Mouse (Mus musculus) layer of hippocampus, adult 9-11 months (tissue): ENCODE measurements around the gene Slc18a2.

Experiments used
- DNase-seq: peaks from one replicate; pipeline ENCODE4 v3.0.0; 2022

Gene Slc18a2

GRCm38 (mm10) chr19:59260718-59261442 is at the start of gene Slc18a2:
Gene Slc18a2, plus strand, starts transcription at chr19:59260896.
- no peak for DNase-seq

GRCm38 (mm10) chr19:59216891-59217290 is 43.8 kb upstream of the Slc18a2 start:
- no peak for DNase-seq

GRCm38 (mm10) chr19:59218991-59219390 is 41.7 kb upstream of the Slc18a2 start, which contains the start of gene Kcnk18:
Gene Kcnk18, plus strand, starts transcription at chr19:59219214.
- no peak for DNase-seq

GRCm38 (mm10) chr19:59221131-59221530 is 39.6 kb upstream of the Slc18a2 start:
- DNase-seq = no peak

- no peak for DNase-seq
These were observed 32.3 kb upstream of the Slc18a2 start for GRCm38 (mm10) chr19:59228376-59228775.

- no peak for DNase-seq
These were observed 27.9 kb upstream of the Slc18a2 start for GRCm38 (mm10) chr19:59232786-59233185.

- DNase-seq = no peak
These were observed 25.7 kb upstream of the Slc18a2 start for GRCm38 (mm10) chr19:59235001-59235400.

- DNase-seq = no peak
These were observed 24.6 kb upstream of the Slc18a2 start for GRCm38 (mm10) chr19:59236046-59236445.

GRCm38 (mm10) chr19:59238630-59239029 is 22.1 kb upstream of the Slc18a2 start:
- DNase-seq = no peak

- peak; percentile 44 for DNase-seq
These were observed 21.4 kb upstream of the Slc18a2 start for GRCm38 (mm10) chr19:59239124-59239817.

- no peak for DNase-seq
These were observed 18.7 kb upstream of the Slc18a2 start for GRCm38 (mm10) chr19:59241987-59242386.

GRCm38 (mm10) chr19:59243057-59243456 is 17.6 kb upstream of the Slc18a2 start:
- DNase-seq = no peak

- DNase-seq = no peak
These were observed 12.6 kb upstream of the Slc18a2 start for GRCm38 (mm10) chr19:59248144-59248543.

- no peak for DNase-seq
These were observed 12.0 kb upstream of the Slc18a2 start for GRCm38 (mm10) chr19:59248553-59249286.

- no peak for DNase-seq
These were observed 8.0 kb upstream of the Slc18a2 start for GRCm38 (mm10) chr19:59252651-59253050.

GRCm38 (mm10) chr19:59259633-59260032 is 1.1 kb upstream of the Slc18a2 start:
- DNase-seq = no peak

- DNase-seq = no peak
These were observed 908 bp downstream of the Slc18a2 start for GRCm38 (mm10) chr19:59261604-59262003.

GRCm38 (mm10) chr19:59263171-59263570 is 2.5 kb downstream of the Slc18a2 start:
- DNase-seq = no peak

- no peak for DNase-seq
These were observed 4.3 kb downstream of the Slc18a2 start for GRCm38 (mm10) chr19:59264838-59265532.

GRCm38 (mm10) chr19:59265907-59266306 is 5.2 kb downstream of the Slc18a2 start:
- DNase-seq = no peak

GRCm38 (mm10) chr19:59267417-59267963 is 6.8 kb downstream of the Slc18a2 start:
- no peak for DNase-seq

- DNase-seq = no peak
These were observed 12.5 kb downstream of the Slc18a2 start for GRCm38 (mm10) chr19:59273190-59273589.

- no peak for DNase-seq
These were observed 15.7 kb downstream of the Slc18a2 start for GRCm38 (mm10) chr19:59276354-59276753.
